Mouse (Mus musculus) midbrain, embryonic 11.5 days (tissue): ENCODE measurements at regions not wholly inside any gene's neighbourhood (a gene's known extent, or its start where the extent isn't known, plus 50 kb on each side); places are given as distances from the start of the nearest gene placed in this dataset.
"Not testable (repeated sequence)": the region's sequence is repeated elsewhere in the genome, so short reads cannot be mapped to it uniquely, and the experiment has no call there.

Experiments
- ATAC-seq: fragments of 200-750 bp; cut with Nextera tagmentation; 2 replicates; pipeline ENCODE4 v1.8.0; 2017; ENCODE audit warnings: moderate TSS enrichment, moderate library complexity; ENCODE audit not compliant: low FRiP score
- DNase-seq: peaks from one replicate; pipeline ENCODE4 v3.0.0; 2015; ENCODE audit warnings: low spot score; ENCODE audit errors: missing footprints
- H3K27ac ChIP-seq: fragments of 300-500 bp; sonication (generic); 2 replicates; pipeline ENCODE4 v1.5.1; 2014; ENCODE audit warnings: low read depth, low read length
- H3K27me3 ChIP-seq: fragments of 300-500 bp; sonication (generic); 2 replicates; pipeline ENCODE4 v1.6.1; 2014; ENCODE audit warnings: mild to moderate bottlenecking, low read length, moderate library complexity, mixed read lengths; ENCODE audit not compliant: control insufficient read depth, insufficient read depth
- H3K36me3 ChIP-seq: fragments of 300-500 bp; sonication (generic); 2 replicates; pipeline ENCODE4 v1.6.1; 2014; ENCODE audit warnings: mild to moderate bottlenecking, low read length, moderate library complexity, mixed read lengths; ENCODE audit not compliant: control insufficient read depth, insufficient read depth
- H3K4me1 ChIP-seq: fragments of 300-500 bp; sonication (generic); 2 replicates; pipeline ENCODE4 v1.6.1; 2014; ENCODE audit warnings: low read length; ENCODE audit not compliant: control insufficient read depth, insufficient read depth
- H3K4me2 ChIP-seq: fragments of 300-500 bp; sonication (generic); 2 replicates; pipeline ENCODE4 v1.6.1; 2014; ENCODE audit warnings: mild to moderate bottlenecking, moderate library complexity
- H3K4me3 ChIP-seq: fragments of 300-500 bp; sonication (generic); 2 replicates; pipeline ENCODE4 v1.5.1; 2014; ENCODE audit warnings: low read depth, low read length
- H3K9ac ChIP-seq: fragments of 300-500 bp; sonication (generic); 2 replicates; pipeline ENCODE4 v1.6.1; 2014; ENCODE audit warnings: low read length
- H3K9me3 ChIP-seq: fragments of 300-500 bp; sonication (generic); 2 replicates; pipeline ENCODE4 v1.6.1; 2016; ENCODE audit warnings: low read length; ENCODE audit not compliant: control insufficient read depth
- WGBS: fragments of 180-500 bp; shearing (Covaris S2); extraction: QIAGEN DNeasy Blood & Tissue Kit; methylation state at CpG from one replicate; pipeline ENCODE4 v1.1.7; 2014; 5-methylcytosine and 5-hydroxymethylcytosine counted together

GRCm38 (mm10) chr3:31508471-31508870 is 198.3 kb upstream of the Slc7a14 start:
- ATAC-seq (no peak), DNase-seq (no peak)
- no peaks in the 10 kb centered on the region for H3K36me3 ChIP-seq
- no peaks in the 10 kb centered on the region for H3K27me3 ChIP-seq
- H3K9ac ChIP-seq = no peak overlapping the region
- H3K27ac ChIP-seq = no peak overlapping the region
- WGBS = 82% methylated on average over 4 of the region's 4 CpGs
- no peaks in the 10 kb centered on the region for H3K4me1 ChIP-seq
- no peak overlapping the region for H3K4me2 ChIP-seq
- H3K4me3 ChIP-seq = no peak overlapping the region
- no peaks in the 10 kb centered on the region for H3K9me3 ChIP-seq

GRCm38 (mm10) chr3:31499201-31499968 is 189.2 kb upstream of the Slc7a14 start:
- no peak for ATAC-seq
- no peak overlapping the region for H3K4me2 ChIP-seq

GRCm38 (mm10) chr3:31495287-31495686 is 185.1 kb upstream of the Slc7a14 start:
- ATAC-seq (no peak), DNase-seq (no peak)
- Histone ChIP-seq H3K27ac (no peak overlapping the region), H3K4me1 (no peaks in the 10 kb centered on the region), H3K9me3 (peaks cover 3% of the 10 kb centered on the region; the same call in 1 of the 2 replicates), H3K27me3 (no peaks in the 10 kb centered on the region), H3K4me2 (no peak overlapping the region), H3K36me3 (no peaks in the 10 kb centered on the region), H3K4me3 (no peak overlapping the region), H3K9ac (no peak overlapping the region)
- 89% methylated on average over 1 of the region's 1 CpGs for WGBS

More at GRCm38 (mm10) chr3:31499201-31499968, 189.2 kb upstream of the Slc7a14 start:
- H3K36me3 ChIP-seq = no peaks in the 10 kb centered on the region
- no peaks in the 10 kb centered on the region for H3K4me1 ChIP-seq
- no peak overlapping the region for H3K9ac ChIP-seq
- no peak overlapping the region for H3K27ac ChIP-seq
- peaks cover 3% of the 10 kb centered on the region; the same call in 1 of the 2 replicates for H3K9me3 ChIP-seq
- no peak for DNase-seq
- 77% methylated on average over 10 of the region's 10 CpGs for WGBS
- no peak overlapping the region for H3K4me3 ChIP-seq
- H3K27me3 ChIP-seq = no peaks in the 10 kb centered on the region

GRCm38 (mm10) chr3:31494706-31495105 is 184.5 kb upstream of the Slc7a14 start:
- WGBS = 95% methylated on average over 1 of the region's 1 CpGs
- no peak overlapping the region for H3K9ac ChIP-seq
- H3K4me2 ChIP-seq = no peak overlapping the region
- peaks cover 3% of the 10 kb centered on the region; the same call in 1 of the 2 replicates for H3K9me3 ChIP-seq
- H3K27me3 ChIP-seq = no peaks in the 10 kb centered on the region
- no peaks in the 10 kb centered on the region for H3K4me1 ChIP-seq
- DNase-seq = no peak
- ATAC-seq = no peak
- no peaks in the 10 kb centered on the region for H3K36me3 ChIP-seq
- H3K4me3 ChIP-seq = no peak overlapping the region
- H3K27ac ChIP-seq = no peak overlapping the region

- not testable (repeated sequence) for ATAC-seq, H3K4me1 ChIP-seq, H3K9me3 ChIP-seq, H3K4me3 ChIP-seq, DNase-seq, H3K36me3 ChIP-seq, H3K27me3 ChIP-seq, H3K27ac ChIP-seq, H3K9ac ChIP-seq, H3K4me2 ChIP-seq
- WGBS = 88% methylated on average over 1 of the region's 1 CpGs
These were observed 181.6 kb upstream of the Slc7a14 start for GRCm38 (mm10) chr3:31491736-31492135.

- DNase-seq = no peak
- H3K4me1 ChIP-seq = no peaks in the 10 kb centered on the region
- no peak for ATAC-seq
- H3K9ac ChIP-seq = no peak overlapping the region
- no peak overlapping the region for H3K4me2 ChIP-seq
- H3K27ac ChIP-seq = no peak overlapping the region
- no peaks in the 10 kb centered on the region for H3K9me3 ChIP-seq
- no peaks in the 10 kb centered on the region for H3K36me3 ChIP-seq
- H3K4me3 ChIP-seq = no peak overlapping the region
- no peaks in the 10 kb centered on the region for H3K27me3 ChIP-seq
- 78% methylated on average over 6 of the region's 6 CpGs for WGBS
These were observed 177.4 kb upstream of the Slc7a14 start for GRCm38 (mm10) chr3:31487596-31487995.

GRCm38 (mm10) chr3:31481964-31482363 is 171.8 kb upstream of the Slc7a14 start:
- no peaks in the 10 kb centered on the region for H3K36me3 ChIP-seq
- no peak overlapping the region for H3K4me2 ChIP-seq
- DNase-seq = no peak
- H3K4me3 ChIP-seq = no peak overlapping the region
- H3K27ac ChIP-seq = no peak overlapping the region
- no peaks in the 10 kb centered on the region for H3K4me1 ChIP-seq
- no peak overlapping the region for H3K9ac ChIP-seq
- ATAC-seq = no peak
- no peaks in the 10 kb centered on the region for H3K9me3 ChIP-seq
- H3K27me3 ChIP-seq = no peaks in the 10 kb centered on the region
- 71% methylated on average over 3 of the region's 3 CpGs for WGBS

- ATAC-seq (no peak), DNase-seq (no peak)
- 36% methylated on average over 1 of the region's 1 CpGs for WGBS
- no peaks in the 10 kb centered on the region for H3K9me3 ChIP-seq
- no peaks in the 10 kb centered on the region for H3K36me3 ChIP-seq
- H3K4me3 ChIP-seq = no peak overlapping the region
- H3K9ac ChIP-seq = no peak overlapping the region
- H3K27ac ChIP-seq = no peak overlapping the region
- H3K27me3 ChIP-seq = no peaks in the 10 kb centered on the region
- H3K4me1 ChIP-seq = no peaks in the 10 kb centered on the region
- no peak overlapping the region for H3K4me2 ChIP-seq
These were observed 157.7 kb upstream of the Slc7a14 start for GRCm38 (mm10) chr3:31467882-31468281.

GRCm38 (mm10) chr3:31464260-31464659 is 154.1 kb upstream of the Slc7a14 start:
- H3K36me3 ChIP-seq = no peaks in the 10 kb centered on the region
- no peak overlapping the region for H3K4me2 ChIP-seq
- 87% methylated on average over 4 of the region's 4 CpGs for WGBS
- no peak overlapping the region for H3K27ac ChIP-seq
- H3K9me3 ChIP-seq = no peaks in the 10 kb centered on the region
- H3K9ac ChIP-seq = no peak overlapping the region
- ATAC-seq = no peak
- H3K4me3 ChIP-seq = no peak overlapping the region
- no peak for DNase-seq
- H3K4me1 ChIP-seq = no peaks in the 10 kb centered on the region
- H3K27me3 ChIP-seq = no peaks in the 10 kb centered on the region
